Mouse (Mus musculus) testis, adult 2 months (tissue): Measurements from ENCODE around the gene Megf6.

Source experiments
- CTCF ChIP-seq: fragments of 200-500 bp; IDR thresholded peaks from 2 replicates; pipeline ENCODE4 v1.5.1; 2012; ENCODE audit warnings: low read depth, mild to moderate bottlenecking, inconsistent platforms, low read length, moderate library complexity; ENCODE audit not compliant: control insufficient read depth, insufficient read depth, insufficient replicate concordance
- POLR2A ChIP-seq: fragments of 200-500 bp; IDR thresholded peaks from 2 replicates; pipeline ENCODE4 v1.6.1; 2012; ENCODE audit warnings: low read depth, mild to moderate bottlenecking, inconsistent platforms, low read length, moderate library complexity; ENCODE audit not compliant: control insufficient read depth

DNA sequence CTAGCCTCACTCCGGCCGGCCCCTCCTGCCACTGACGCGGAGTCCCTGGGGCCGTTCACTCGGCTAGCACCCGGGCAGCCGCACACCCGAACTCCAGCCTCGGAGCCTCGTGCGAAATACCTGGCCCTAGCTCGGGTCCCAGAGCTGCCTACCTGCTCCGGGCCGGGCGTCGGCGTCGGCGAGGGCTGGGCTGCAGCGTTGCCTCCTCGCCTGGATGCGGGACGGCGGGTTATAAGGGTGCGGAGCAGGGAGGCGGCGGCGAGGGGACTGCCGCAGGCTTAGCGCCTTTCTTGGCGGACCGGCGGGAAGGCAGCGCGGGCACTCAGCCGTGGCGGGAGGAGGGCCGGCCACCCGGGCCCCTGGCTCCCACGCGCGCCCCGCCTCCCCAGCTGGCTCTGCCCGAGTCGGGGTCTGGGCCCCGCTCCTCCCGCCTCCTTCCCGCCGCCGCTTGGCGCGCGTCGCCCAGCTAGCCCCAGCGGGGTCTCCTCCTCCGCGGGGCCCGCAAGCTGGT lies 30.8 kb upstream of the Megf6 start:
- TF ChIP-seq POLR2A (no peak), CTCF (no peak)
